Mouse (Mus musculus) thymus, adult 18-20 months (tissue): ENCODE measurements around the gene Hist1h4f.
"Not testable (repeated sequence)": the region's sequence is repeated elsewhere in the genome, so short reads cannot be mapped to it uniquely, and the experiment has no call there.

Experiments used
- DNase-seq, 2 experiments: peaks; one replicate each; pipeline ENCODE4 v3.0.0; 2022; ENCODE audit warnings: mixed read lengths in 2 of 2

Gene Hist1h4f

GRCm38 (mm10) chr13:23551146-23551834 is at the start of gene Hist1h4f:
Gene Hist1h4f, minus strand, starts transcription at chr13:23551648.
- DNase-seq, result peak; percentile 77 to 88

GRCm38 (mm10) chr13:23597957-23598356 is 46.5 kb upstream of the Hist1h4f start:
- DNase-seq, result peak; percentile 33 to 49

- DNase-seq, result no peak
These were observed 44.3 kb upstream of the Hist1h4f start for GRCm38 (mm10) chr13:23595622-23596372.

- DNase-seq, result no peak
These were observed 43.7 kb upstream of the Hist1h4f start for GRCm38 (mm10) chr13:23595185-23595584.

GRCm38 (mm10) chr13:23593051-23593770 is 41.8 kb upstream of the Hist1h4f start:
- no peak for DNase-seq

GRCm38 (mm10) chr13:23592614-23593013 is 41.2 kb upstream of the Hist1h4f start:
- no peak for DNase-seq

- not testable (repeated sequence) for DNase-seq
These were observed 40.4 kb upstream of the Hist1h4f start for GRCm38 (mm10) chr13:23591886-23592285.

- no peak for DNase-seq
These were observed 39.8 kb upstream of the Hist1h4f start for GRCm38 (mm10) chr13:23591206-23591605.

GRCm38 (mm10) chr13:23586940-23587225 is 35.4 kb upstream of the Hist1h4f start:
- DNase-seq, result no peak

- DNase-seq, result no peak
These were observed 34.9 kb upstream of the Hist1h4f start for GRCm38 (mm10) chr13:23586099-23586939.

GRCm38 (mm10) chr13:23585442-23586098 is 34.1 kb upstream of the Hist1h4f start:
- peak; percentile 65 to 81 for DNase-seq

- peak; percentile 41 to 62 for DNase-seq
These were observed 33.6 kb upstream of the Hist1h4f start for GRCm38 (mm10) chr13:23585029-23585441.

GRCm38 (mm10) chr13:23584331-23584730 is 32.9 kb upstream of the Hist1h4f start:
- DNase-seq, result no peak

GRCm38 (mm10) chr13:23583387-23584068 is 32.1 kb upstream of the Hist1h4f start:
- no peak for DNase-seq

GRCm38 (mm10) chr13:23582219-23583056 is 31.0 kb upstream of the Hist1h4f start:
- DNase-seq, result no peak

GRCm38 (mm10) chr13:23581408-23582218 is 30.2 kb upstream of the Hist1h4f start, which contains the start of gene Hist1h4d:
Gene Hist1h4d, plus strand, starts transcription at chr13:23581598.
- DNase-seq, result peak; percentile 89 to 97

GRCm38 (mm10) chr13:23577835-23578234 is 26.4 kb upstream of the Hist1h4f start:
- no peak for DNase-seq

- no peak for DNase-seq
These were observed 25.6 kb upstream of the Hist1h4f start for GRCm38 (mm10) chr13:23576906-23577639.

- no peak for DNase-seq
These were observed 25.0 kb upstream of the Hist1h4f start for GRCm38 (mm10) chr13:23576351-23576881.
